ENCODE assay signal across 9 mouse cellular contexts in the genomic region with DNA sequence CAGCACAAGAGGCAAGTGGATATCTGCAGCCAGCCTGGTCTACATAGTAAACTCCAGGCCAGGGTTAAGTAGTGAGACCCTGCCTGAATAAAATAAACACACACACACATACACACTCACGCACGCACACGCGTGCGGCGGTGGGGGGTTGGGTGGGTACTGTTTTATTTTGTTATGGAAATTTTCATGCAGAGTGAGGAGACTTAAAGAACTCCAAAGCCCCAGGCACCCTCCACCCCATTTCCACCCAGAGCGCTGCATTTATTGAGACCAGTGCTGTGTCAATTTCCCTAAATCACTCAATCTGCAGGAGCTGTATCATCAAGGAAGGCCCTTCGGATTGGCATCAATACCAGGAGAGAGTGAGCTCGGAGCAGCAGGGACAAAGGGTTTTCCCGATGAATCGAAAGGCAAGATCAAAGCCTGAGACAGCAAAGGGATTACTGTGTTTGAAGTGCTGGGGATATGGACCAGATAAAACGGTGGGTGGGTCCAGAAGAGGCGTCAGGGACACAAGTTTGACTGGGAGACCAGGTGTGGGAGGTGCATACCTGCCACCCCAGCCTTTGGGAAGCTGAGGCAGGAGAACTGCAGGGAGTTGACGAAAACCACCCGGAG. TPM values are rescaled to one million over a fixed set of nuclear protein-coding genes. Genes with fewer than 3 reads are reported as not detected.
A peak's percentile ranks its signal among the peaks of the same experiment; 100 is the strongest.
DNase-seq lines count a peak whose midpoint lies in the region; ATAC-seq and TF ChIP-seq lines count a peak whose summit lies in the region.
"Had no signal": no experiment of that assay in that cellular context is flagged by ENCODE, and none has a peak within 500 bp of the region (broad histone marks: within the 10 kb centered on the region; RNA-seq: fewer than 3 reads in every experiment).

No protein-coding gene starts in this region.

- H3K36me3 ChIP-seq in liver, embryonic 11.5 days (ENCODE audit: control insufficient read depth, insufficient read depth, low read length): no peaks in the 10 kb centered on the region
- H3K36me3 ChIP-seq in limb, embryonic 11.5 days (ENCODE audit: control insufficient read depth, insufficient read depth, low read length): no peaks in the 10 kb centered on the region
- H3K36me3 ChIP-seq in stomach, embryonic 14.5 days (ENCODE audit: control insufficient read depth, insufficient read depth, low read length): no peaks in the 10 kb centered on the region

- TF ChIP-seq CTCF in cerebellum, adult 2 months (IDR thresholded peaks at IDR 0.05; ENCODE audit: borderline replicate concordance, insufficient read depth, low read depth, low read length): no peak

- H3K27ac ChIP-seq in cerebellum, adult 2 months (ENCODE audit: insufficient read depth, low read length): peak overlapping the region; percentile 19; the same call in 1 of the 2 replicates
- no peak overlapping the region for H3K27ac ChIP-seq in liver, embryonic 11.5 days (ENCODE audit: low read depth, low read length)
- H3K27ac ChIP-seq in limb, embryonic 11.5 days (replicated peaks; ENCODE audit: low read depth, low read length): no peak overlapping the region
- no peak overlapping the region for H3K27ac ChIP-seq in stomach, embryonic 14.5 days (ENCODE audit: low read length)

- ATAC-seq in liver, embryonic 11.5 days (replicated peaks; ENCODE audit: low FRiP score): no peak
- ATAC-seq in limb, embryonic 11.5 days (ENCODE audit: insufficient number of reproducible peaks, low FRiP score, low TSS enrichment, low read depth): no peak
- ATAC-seq in stomach, embryonic 14.5 days (ENCODE audit: insufficient number of reproducible peaks, insufficient read depth, low FRiP score, low read depth): no peak

- WGBS in cerebellum, adult 2 months: 20% methylated on average over 15 of the region's 15 CpGs
- 34% methylated on average over 15 of the region's 15 CpGs for WGBS in liver, embryonic 11.5 days
- WGBS in limb, embryonic 11.5 days: 16% methylated on average over 15 of the region's 15 CpGs
- 28% methylated on average over 15 of the region's 15 CpGs for WGBS in stomach, embryonic 14.5 days

- H3K9me3 ChIP-seq in liver, embryonic 11.5 days (ENCODE audit: control insufficient read depth, low read length): peaks cover 4% of the 10 kb centered on the region; the same call in 1 of the 2 replicates
- H3K9me3 ChIP-seq in limb, embryonic 11.5 days (ENCODE audit: control insufficient read depth, low read length): 0 out of 2 replicates have a peak, but pooled peaks cover 3% of the 10 kb centered on the region
- peaks cover 3% of the 10 kb centered on the region; the same call in 1 of the 2 replicates for H3K9me3 ChIP-seq in stomach, embryonic 14.5 days (ENCODE audit: control insufficient read depth, low read depth, low read length)

- H3K27me3 ChIP-seq in cerebellum, adult 2 months (ENCODE audit: control insufficient read depth, insufficient read depth, low read length): no peaks in the 10 kb centered on the region
- H3K27me3 ChIP-seq in liver, embryonic 11.5 days (replicated peaks; ENCODE audit: control insufficient read depth, insufficient read depth, low read length): peaks cover 32% of the 10 kb centered on the region
- peaks cover 8% of the 10 kb centered on the region for H3K27me3 ChIP-seq in limb, embryonic 11.5 days (ENCODE audit: control insufficient read depth, insufficient read depth, low read length)
- H3K27me3 ChIP-seq in stomach, embryonic 14.5 days (ENCODE audit: control insufficient read depth, insufficient read depth, low read length): no peaks in the 10 kb centered on the region

- peak in 1 of 2 experiments; percentile 43 for DNase-seq in cerebellum, adult 2 months
- DNase-seq in cerebellum, adult 8-10 months: no peak
- no peak for DNase-seq in liver, embryonic 11.5 days (ENCODE audit: low spot score)
- no peak for DNase-seq in liver
- DNase-seq in limb, embryonic 11.5 days (ENCODE audit: low spot score): no peak
- no peak for DNase-seq in adrenal gland, adult (ENCODE audit: inconsistent age in 2 of 2, low spot score in 1 of 2)
- DNase-seq in frontal cortex, adult 2 months (ENCODE audit: extremely low spot score in 1 of 2, low spot score in 1 of 2): no peak

- peak overlapping the region; percentile 91 for H3K4me2 ChIP-seq in liver, embryonic 11.5 days
- peak overlapping the region; percentile 88; the same call in 1 of the 2 replicates for H3K4me2 ChIP-seq in limb, embryonic 11.5 days (ENCODE audit: low read depth, severe bottlenecking)
- peak overlapping the region; percentile 59 for H3K4me2 ChIP-seq in stomach, embryonic 14.5 days (replicated peaks; ENCODE audit: low read depth, low read length)

- H3K4me3 ChIP-seq in cerebellum, adult 2 months (replicated peaks; ENCODE audit: insufficient read depth, low read depth, low read length): peak overlapping the region; percentile 43
- H3K4me3 ChIP-seq in liver, embryonic 11.5 days (ENCODE audit: low read depth, low read length): no peak overlapping the region
- H3K4me3 ChIP-seq in limb, embryonic 11.5 days (ENCODE audit: low read depth, low read length): no peak overlapping the region
- H3K4me3 ChIP-seq in stomach, embryonic 14.5 days (ENCODE audit: low read depth, low read length): peak overlapping the region; percentile 79; the same call in 1 of the 2 replicates

- no peak overlapping the region for H3K9ac ChIP-seq in liver, embryonic 11.5 days (ENCODE audit: low read depth, low read length)
- peak overlapping the region; percentile 22; the same call in 1 of the 2 replicates for H3K9ac ChIP-seq in limb, embryonic 11.5 days (ENCODE audit: low read length)
- H3K9ac ChIP-seq in stomach, embryonic 14.5 days (replicated peaks; ENCODE audit: low read depth, low read length): no peak overlapping the region

- TF ChIP-seq POLR2A in cerebellum, adult 2 months (IDR thresholded peaks at IDR 0.05; ENCODE audit: borderline replicate concordance, insufficient read depth, low read length): no peak

- H3K4me1 ChIP-seq in cerebellum, adult 2 months (ENCODE audit: control insufficient read depth, insufficient read depth, low read length): peaks cover 5% of the 10 kb centered on the region
- H3K4me1 ChIP-seq in liver, embryonic 11.5 days (replicated peaks; ENCODE audit: control insufficient read depth, insufficient read depth, low read length): peaks cover 26% of the 10 kb centered on the region
- 0 out of 2 replicates have a peak, but pooled peaks cover 8% of the 10 kb centered on the region for H3K4me1 ChIP-seq in limb, embryonic 11.5 days (ENCODE audit: control insufficient read depth, insufficient read depth, low read length)
- peaks cover 22% of the 10 kb centered on the region; the same call in 1 of the 2 replicates for H3K4me1 ChIP-seq in stomach, embryonic 14.5 days (ENCODE audit: control insufficient read depth, insufficient read depth, low read length)

RNA-seq across cellular contexts. Expression of a gene that starts 1.2 kb away (rescaled TPM):
- 68.5 and 68.6 TPM in 2 replicates for polyA plus RNA-seq in cerebellum, adult 2 months (2012; rRNA removed)
- polyA plus RNA-seq in liver, embryonic 11.5 days (2014; fragmentation: Nextera tagmentation; extraction: Ambion mirVana): 20.3 and 23.0 TPM in 2 replicates
- polyA plus RNA-seq in limb, embryonic 11.5 days (2014; fragmentation: Nextera tagmentation; extraction: Ambion mirVana): 65.6 and 75.7 TPM in 2 replicates
- polyA plus RNA-seq in stomach, embryonic 14.5 days (2014; fragmentation: Nextera tagmentation; extraction: Ambion mirVana): 28.5 and 30.9 TPM in 2 replicates
- polyA plus RNA-seq in frontal cortex, adult 2 months (2012; rRNA removed): 82.8 and 84.1 TPM in 2 replicates

RNA-seq across cellular contexts. Expression of a gene that starts 6.7 kb away (rescaled TPM):
- polyA plus RNA-seq in cerebellum, adult 2 months (2012; rRNA removed): not detected in 2 replicates
- 0.34 TPM in 1 of 2 replicates, not detected in the other for polyA plus RNA-seq in liver, embryonic 11.5 days (2014; fragmentation: Nextera tagmentation; extraction: Ambion mirVana)
- polyA plus RNA-seq in limb, embryonic 11.5 days (2014; fragmentation: Nextera tagmentation; extraction: Ambion mirVana): 0.48 and 0.52 TPM in 2 replicates
- polyA plus RNA-seq in stomach, embryonic 14.5 days (2014; fragmentation: Nextera tagmentation; extraction: Ambion mirVana): 0.21 and 0.29 TPM in 2 replicates
- polyA plus RNA-seq in frontal cortex, adult 2 months (2012; rRNA removed): not detected in 2 replicates

RNA-seq across cellular contexts. Expression of a gene that starts 23.7 kb away (rescaled TPM):
- 285 and 312 TPM in 2 replicates for polyA plus RNA-seq in cerebellum, adult 2 months (2012; rRNA removed)
- 0.25 and 0.27 TPM in 2 replicates for polyA plus RNA-seq in liver, embryonic 11.5 days (2014; fragmentation: Nextera tagmentation; extraction: Ambion mirVana)
- polyA plus RNA-seq in limb, embryonic 11.5 days (2014; fragmentation: Nextera tagmentation; extraction: Ambion mirVana): 1.9 and 2.2 TPM in 2 replicates
- 1.4 and 1.5 TPM in 2 replicates for polyA plus RNA-seq in stomach, embryonic 14.5 days (2014; fragmentation: Nextera tagmentation; extraction: Ambion mirVana)
- 225 and 258 TPM in 2 replicates for polyA plus RNA-seq in frontal cortex, adult 2 months (2012; rRNA removed)

RNA-seq across cellular contexts. Expression of a gene that starts 24.9 kb away (rescaled TPM):
- polyA plus RNA-seq in cerebellum, adult 2 months (2012; rRNA removed): 37.0 and 38.3 TPM in 2 replicates
- 3.5 and 4.1 TPM in 2 replicates for polyA plus RNA-seq in liver, embryonic 11.5 days (2014; fragmentation: Nextera tagmentation; extraction: Ambion mirVana)
- 7.5 and 8.1 TPM in 2 replicates for polyA plus RNA-seq in limb, embryonic 11.5 days (2014; fragmentation: Nextera tagmentation; extraction: Ambion mirVana)
- 8.9 and 9.0 TPM in 2 replicates for polyA plus RNA-seq in stomach, embryonic 14.5 days (2014; fragmentation: Nextera tagmentation; extraction: Ambion mirVana)
- 46.3 and 46.7 TPM in 2 replicates for polyA plus RNA-seq in frontal cortex, adult 2 months (2012; rRNA removed)

RNA-seq across cellular contexts. Expression of a gene that starts 40.4 kb away (rescaled TPM):
- not detected in 2 replicates for polyA plus RNA-seq in cerebellum, adult 2 months (2012; rRNA removed)
- not detected in 2 replicates for polyA plus RNA-seq in liver, embryonic 11.5 days (2014; fragmentation: Nextera tagmentation; extraction: Ambion mirVana)
- polyA plus RNA-seq in limb, embryonic 11.5 days (2014; fragmentation: Nextera tagmentation; extraction: Ambion mirVana): 0.19 TPM in 1 of 2 replicates, not detected in the other
- polyA plus RNA-seq in stomach, embryonic 14.5 days (2014; fragmentation: Nextera tagmentation; extraction: Ambion mirVana): 0.73 and 1.3 TPM in 2 replicates
- polyA plus RNA-seq in frontal cortex, adult 2 months (2012; rRNA removed): not detected in 2 replicates
- polyA plus RNA-seq: embryonic facial prominence, embryonic 11.5 days had no signal

Comparison
In these comparisons a context has a peak if more than half of its experiments do, and no peak if none do; other contexts are left out.
1. H3K4me3 ChIP-seq: peak in cerebellum, adult 2 months (single experiment) and stomach, embryonic 14.5 days (single experiment); none in liver, embryonic 11.5 days (single experiment) and limb, embryonic 11.5 days (single experiment).
2. RNA of a gene that starts 23.7 kb away (polyA plus RNA-seq): 285 to 312 TPM in cerebellum, adult 2 months and 225 to 258 TPM in frontal cortex, adult 2 months; 1.9 to 2.2 TPM in limb, embryonic 11.5 days, 1.4 to 1.5 TPM in stomach, embryonic 14.5 days and 0.25 to 0.27 TPM in liver, embryonic 11.5 days; every median in the first group is over 10 times any median in the second.
3. Peak in every context shown above with its lines, with median percentiles within 50 percentile points of each other: H3K4me2 ChIP-seq.